Mouse (Mus musculus) liver, adult 2 months (tissue): ENCODE measurements at regions not wholly inside any gene's neighbourhood (a gene's known extent, or its start where the extent isn't known, plus 50 kb on each side); places are given as distances from the start of the nearest gene placed in this dataset.

Source experiments
- DNase-seq: peaks from one replicate; pipeline ENCODE4 v3.0.0-alpha.2; 2011; ENCODE audit warnings: low read depth, low spot score; ENCODE audit errors: extremely low read depth
- H3K27ac ChIP-seq: fragments of 200-500 bp; replicated peaks from 2 replicates; pipeline ENCODE4 v1.5.1; 2012; ENCODE audit warnings: low read depth, mild to moderate bottlenecking, control low read depth, inconsistent platforms, low read length; ENCODE audit not compliant: insufficient read depth
- H3K27me3 ChIP-seq: fragments of 200-500 bp; 2 replicates; pipeline ENCODE4 v1.6.1; 2012; ENCODE audit warnings: mild to moderate bottlenecking, moderate library complexity, low read length, inconsistent platforms; ENCODE audit not compliant: control insufficient read depth, insufficient read depth
- H3K36me3 ChIP-seq: fragments of 200-500 bp; 2 replicates; pipeline ENCODE4 v1.6.1; 2012; ENCODE audit warnings: low read length, inconsistent platforms; ENCODE audit not compliant: control insufficient read depth, insufficient read depth
- H3K4me1 ChIP-seq: fragments of 200-500 bp; 2 replicates; pipeline ENCODE4 v1.6.1; 2011; ENCODE audit warnings: low read length; ENCODE audit not compliant: control insufficient read depth, insufficient read depth
- H3K4me3 ChIP-seq: fragments of 200-500 bp; 2 replicates; pipeline ENCODE4 v1.5.1; 2011; ENCODE audit warnings: low read depth, mild to moderate bottlenecking, control low read depth, low read length, moderate library complexity; ENCODE audit not compliant: insufficient read depth
- H3K79me2 ChIP-seq: fragments of 200-500 bp; 2 replicates; pipeline ENCODE4 v1.6.1; 2012; ENCODE audit warnings: inconsistent platforms, mild to moderate bottlenecking, low read length, moderate library complexity; ENCODE audit not compliant: control insufficient read depth, insufficient read depth
- H3K9ac ChIP-seq: fragments of 200-500 bp; 2 replicates; pipeline ENCODE4 v1.6.1; 2012; ENCODE audit warnings: low read depth, mild to moderate bottlenecking, control low read depth, inconsistent platforms, low read length
- CTCF ChIP-seq: fragments of 200-500 bp; IDR thresholded peaks from 2 replicates; pipeline ENCODE4 v1.5.1; 2011; ENCODE audit warnings: low read depth, low read length, control low read depth
- POLR2A ChIP-seq: fragments of 200-500 bp; IDR thresholded peaks from 2 replicates; pipeline ENCODE4 v1.6.1; 2011; ENCODE audit warnings: low read length, control low read depth; ENCODE audit not compliant: insufficient read depth; ENCODE audit errors: extremely low read depth
- WGBS: fragments of 180-500 bp; shearing (Covaris S2); methylation state at CpG from one replicate; pipeline ENCODE4 v1.1.7; 2018; 5-methylcytosine and 5-hydroxymethylcytosine counted together

- H3K27me3 ChIP-seq: no peaks in the 10 kb centered on the region
- TF ChIP-seq POLR2A (no peak), CTCF (no peak)
- WGBS: 76% methylated on average over 1 of the region's 1 CpGs
- H3K79me2 ChIP-seq: no peaks in the 10 kb centered on the region
- no peak for DNase-seq
- H3K4me1 ChIP-seq: no peaks in the 10 kb centered on the region
- no peak overlapping the region for H3K9ac ChIP-seq
- H3K27ac ChIP-seq: no peak overlapping the region
- no peak overlapping the region for H3K4me3 ChIP-seq
- H3K36me3 ChIP-seq: no peaks in the 10 kb centered on the region
Observed at GRCm38 (mm10) chr1:138011581-138011980, 163.9 kb downstream of the Ptprc start.

DNA sequence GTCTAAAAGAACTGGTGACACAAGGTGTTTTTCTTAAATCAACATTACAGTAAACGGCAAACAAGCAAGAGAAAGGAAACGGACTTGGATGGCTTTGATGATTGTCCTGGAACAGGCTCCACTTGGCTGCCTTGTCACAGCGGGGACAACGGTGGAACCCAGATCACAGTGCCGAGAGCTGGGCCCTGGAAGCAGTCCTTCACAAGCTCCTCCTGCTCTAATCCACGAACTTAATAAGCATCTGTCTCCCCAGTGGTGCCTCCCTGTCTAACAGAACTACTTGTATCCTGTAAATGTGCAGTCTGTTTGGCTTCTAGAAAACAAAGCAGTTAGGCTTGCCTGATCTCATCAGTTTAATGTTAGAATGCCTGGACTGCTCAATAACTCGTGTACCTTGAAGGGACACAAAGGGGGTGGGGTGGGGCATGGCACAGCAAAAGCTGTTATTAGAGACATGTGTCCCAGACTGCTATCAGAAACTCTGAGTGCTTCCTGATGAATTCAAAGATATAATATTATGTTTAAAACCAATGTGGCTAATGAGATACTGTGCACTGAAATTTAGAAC lies 164.5 kb downstream of the Ptprc start:
- Histone ChIP-seq H3K79me2 (no peaks in the 10 kb centered on the region), H3K9ac (no peak overlapping the region), H3K36me3 (no peaks in the 10 kb centered on the region), H3K4me3 (no peak overlapping the region), H3K27me3 (no peaks in the 10 kb centered on the region), H3K4me1 (no peaks in the 10 kb centered on the region), H3K27ac (no peak overlapping the region)
- 38% methylated on average over 7 of the region's 7 CpGs for WGBS
- no peak for DNase-seq
- TF ChIP-seq POLR2A: no peak

- H3K27ac ChIP-seq: no peak overlapping the region
- no peaks in the 10 kb centered on the region for H3K36me3 ChIP-seq
- H3K4me3 ChIP-seq: no peak overlapping the region
- no peaks in the 10 kb centered on the region for H3K27me3 ChIP-seq
- 26% methylated on average over 1 of the region's 1 CpGs for WGBS
- H3K79me2 ChIP-seq: no peaks in the 10 kb centered on the region
- DNase-seq: no peak
- H3K9ac ChIP-seq: no peak overlapping the region
- TF ChIP-seq CTCF (no peak), POLR2A (no peak)
- H3K4me1 ChIP-seq: no peaks in the 10 kb centered on the region
Observed at GRCm38 (mm10) chr1:138006811-138007210, 168.7 kb downstream of the Ptprc start.

GRCm38 (mm10) chr1:138004319-138004718 lies 171.2 kb downstream of the Ptprc start:
- no peaks in the 10 kb centered on the region for H3K4me1 ChIP-seq
- H3K36me3 ChIP-seq: no peaks in the 10 kb centered on the region
- TF ChIP-seq CTCF (no peak), POLR2A (no peak)
- no peak overlapping the region for H3K4me3 ChIP-seq
- H3K79me2 ChIP-seq: no peaks in the 10 kb centered on the region
- no peaks in the 10 kb centered on the region for H3K27me3 ChIP-seq
- DNase-seq: no peak
- WGBS: 63% methylated on average over 2 of the region's 2 CpGs
- no peak overlapping the region for H3K27ac ChIP-seq
- no peak overlapping the region for H3K9ac ChIP-seq

DNA sequence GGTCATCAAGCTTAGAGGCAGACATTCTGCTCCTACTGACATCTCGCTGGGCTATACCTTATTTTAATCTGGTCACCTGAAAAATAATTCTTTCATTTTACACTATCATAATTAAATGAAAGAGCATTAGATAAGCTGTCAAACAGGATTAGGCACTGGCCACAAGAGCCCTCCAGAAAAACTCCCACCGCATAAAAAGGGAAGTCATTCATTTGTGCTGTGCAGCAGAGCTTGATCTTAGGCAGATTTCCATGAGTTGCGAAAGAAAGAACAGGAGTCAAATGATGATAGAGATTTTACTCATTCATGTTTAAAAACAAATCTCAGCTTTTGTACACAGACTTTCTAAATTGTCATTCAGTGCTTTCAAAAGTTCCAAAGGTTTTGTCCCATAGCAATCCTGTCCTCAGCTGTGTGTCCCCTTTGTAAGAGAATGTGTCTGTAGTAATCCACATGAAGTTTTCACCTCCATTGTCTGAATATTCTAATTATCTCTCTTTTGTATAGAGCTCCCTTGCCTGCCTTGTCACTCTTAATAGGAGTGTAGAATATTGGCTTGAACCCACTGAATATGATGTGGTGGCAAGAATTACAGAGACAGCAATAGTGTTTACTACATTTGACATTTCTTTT lies 176.1 kb downstream of the Ptprc start:
- Histone ChIP-seq H3K27ac (no peak overlapping the region), H3K79me2 (no peaks in the 10 kb centered on the region), H3K4me1 (no peaks in the 10 kb centered on the region), H3K9ac (no peak overlapping the region), H3K36me3 (no peaks in the 10 kb centered on the region), H3K27me3 (no peaks in the 10 kb centered on the region), H3K4me3 (no peak overlapping the region)
- WGBS: 94% methylated on average over 3 of the region's 3 CpGs
- DNase-seq: no peak
- TF ChIP-seq POLR2A (no peak), CTCF (no peak)

DNA sequence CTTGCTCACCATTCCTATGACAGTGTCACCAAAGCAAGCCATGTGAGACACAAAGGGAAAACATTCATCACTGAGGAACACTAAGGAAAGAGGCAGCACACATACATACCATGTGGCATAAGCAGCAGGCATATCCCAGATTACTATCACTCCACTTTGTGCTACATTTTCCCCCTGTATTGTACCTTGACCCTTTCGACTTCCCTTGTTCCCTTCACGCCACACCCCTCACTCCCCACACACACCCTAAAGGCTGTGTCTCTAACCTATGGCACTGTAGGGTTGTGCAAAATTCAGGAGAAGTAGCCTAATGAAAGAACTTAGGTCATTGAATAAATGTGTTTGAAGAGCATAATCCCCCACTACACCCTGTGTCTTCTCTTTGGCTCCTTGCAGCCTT lies 179.5 kb downstream of the Ptprc start:
- H3K4me3 ChIP-seq: no peak overlapping the region
- WGBS: 76% methylated on average over 2 of the region's 2 CpGs
- no peak overlapping the region for H3K27ac ChIP-seq
- no peak for DNase-seq
- H3K4me1 ChIP-seq: no peaks in the 10 kb centered on the region
- H3K36me3 ChIP-seq: no peaks in the 10 kb centered on the region
- no peaks in the 10 kb centered on the region for H3K27me3 ChIP-seq
- H3K9ac ChIP-seq: no peak overlapping the region
- TF ChIP-seq CTCF (no peak), POLR2A (no peak)
- H3K79me2 ChIP-seq: no peaks in the 10 kb centered on the region
